ENCODE assay signal across 7 mouse cellular contexts in genomic region chr10:76512965-76513583, GRCm38 (mm10). TPM values are rescaled to one million over a fixed set of nuclear protein-coding genes. Genes with fewer than 3 reads are reported as not detected.
DNase-seq lines count a peak whose midpoint lies in the region; ATAC-seq and TF ChIP-seq lines count a peak whose summit lies in the region.

No protein-coding gene starts in this region.

- no peak overlapping the region for H3K4me2 ChIP-seq in forebrain, embryonic 13.5 days

- WGBS in forebrain, embryonic 13.5 days: 38% methylated on average over 5 of the region's 5 CpGs
- 63% methylated on average over 5 of the region's 5 CpGs for WGBS in small intestine, adult 2 months

- no peak overlapping the region for H3K4me3 ChIP-seq in forebrain, embryonic 13.5 days
- H3K4me3 ChIP-seq in small intestine, adult 2 months (ENCODE audit: low read depth, low read length): no peak overlapping the region

- peak; percentile 63 for DNase-seq in MEL-GATA-1-ER (ENCODE audit: extremely low read depth, low read depth)
- peak; percentile 83 for DNase-seq in brain, embryonic 14.5 days (ENCODE audit: low read depth)
- DNase-seq in heart, postnatal 4 days: peak; percentile 95
- DNase-seq in layer of hippocampus, adult 9-11 months: peak; percentile 27
- DNase-seq in lung, postnatal 36 days: peak; percentile 84

- TF ChIP-seq CTCF in brain, embryonic 14.5 days (IDR thresholded peaks at IDR 0.05; ENCODE audit: borderline replicate concordance, extremely low read depth, insufficient read depth, insufficient read length): peak; percentile 89
- peak; percentile 70; the same call in 1 of the 2 replicates for TF ChIP-seq CTCF in small intestine, adult 2 months (IDR thresholded peaks at IDR 0.05; ENCODE audit: extremely low read depth, insufficient read length, insufficient replicate concordance, low read depth, low read length)

- H3K36me3 ChIP-seq in forebrain, embryonic 13.5 days (ENCODE audit: poor library complexity, severe bottlenecking): peaks cover 92% of the 10 kb centered on the region
- H3K36me3 ChIP-seq in small intestine, adult 2 months (ENCODE audit: control insufficient read depth, insufficient read depth, low read length): peaks cover 24% of the 10 kb centered on the region

- no peak overlapping the region for H3K27ac ChIP-seq in forebrain, embryonic 13.5 days
- no peak overlapping the region for H3K27ac ChIP-seq in small intestine, adult 2 months (ENCODE audit: insufficient read depth, low read depth, low read length)

- H3K27me3 ChIP-seq in forebrain, embryonic 13.5 days: no peaks in the 10 kb centered on the region
- H3K27me3 ChIP-seq in small intestine, adult 2 months (ENCODE audit: control insufficient read depth, insufficient read depth, low read length): no peaks in the 10 kb centered on the region

- TF ChIP-seq POLR2A in brain, embryonic 14.5 days (IDR thresholded peaks at IDR 0.05; ENCODE audit: borderline replicate concordance, extremely low read depth, insufficient read depth, insufficient read length, poor library complexity, severe bottlenecking): no peak
- no peak for TF ChIP-seq POLR2A in small intestine, adult 2 months (IDR thresholded peaks at IDR 0.05; ENCODE audit: low read depth, low read length)

- H3K4me1 ChIP-seq in forebrain, embryonic 13.5 days: no peaks in the 10 kb centered on the region
- H3K4me1 ChIP-seq in small intestine, adult 2 months (ENCODE audit: control insufficient read depth, insufficient read depth, insufficient read length, low read length): no peaks in the 10 kb centered on the region

- no peak overlapping the region for H3K9ac ChIP-seq in forebrain, embryonic 13.5 days

- no peaks in the 10 kb centered on the region for H3K9me3 ChIP-seq in forebrain, embryonic 13.5 days (replicated peaks)

- peak; percentile 67; the same call in 1 of the 2 replicates for ATAC-seq in forebrain, embryonic 13.5 days

RNA-seq across cellular contexts. Expression of gene Lss, which starts 18.3 kb away (rescaled TPM):
- 51.4 and 57.8 TPM in 2 replicates for polyA plus RNA-seq in brain, embryonic 14.5 days (2012; rRNA removed)
- polyA plus RNA-seq in forebrain, embryonic 13.5 days (2015; fragmentation: Nextera tagmentation; extraction: Ambion mirVana): 48.4 and 51.6 TPM in 2 replicates
- 10 to 100 TPM; 16.8 to 17.2 TPM for total RNA-seq in heart, postnatal 4 days (2021)
- polyA plus RNA-seq in small intestine, adult 2 months (2012; rRNA removed): 9.6 and 16.0 TPM in 2 replicates

RNA-seq across cellular contexts. Expression of gene Ybey, which starts 44.2 kb away (rescaled TPM):
- polyA plus RNA-seq in brain, embryonic 14.5 days (2012; rRNA removed): 3.7 and 4.3 TPM in 2 replicates
- polyA plus RNA-seq in forebrain, embryonic 13.5 days (2015; fragmentation: Nextera tagmentation; extraction: Ambion mirVana): 7.8 and 7.9 TPM in 2 replicates
- total RNA-seq in heart, postnatal 4 days (2021): 1 to 10 TPM; 3.2 TPM
- 0.65 and 2.1 TPM in 2 replicates for polyA plus RNA-seq in small intestine, adult 2 months (2012; rRNA removed)

RNA-seq across cellular contexts. Expression of gene Mcm3ap, which starts 44.3 kb away (rescaled TPM):
- polyA plus RNA-seq in brain, embryonic 14.5 days (2012; rRNA removed): 59.7 and 61.8 TPM in 2 replicates
- polyA plus RNA-seq in forebrain, embryonic 13.5 days (2015; fragmentation: Nextera tagmentation; extraction: Ambion mirVana): 68.0 and 71.3 TPM in 2 replicates
- 10 to 100 TPM; 33.0 to 37.5 TPM for total RNA-seq in heart, postnatal 4 days (2021)
- polyA plus RNA-seq in small intestine, adult 2 months (2012; rRNA removed): 5.1 and 9.1 TPM in 2 replicates

RNA-seq across cellular contexts. Expression of gene Spatc1l, which starts 49.0 kb away (rescaled TPM):
- 0.36 and 0.39 TPM in 2 replicates for polyA plus RNA-seq in brain, embryonic 14.5 days (2012; rRNA removed)
- 0.22 TPM in 1 of 2 replicates, not detected in the other for polyA plus RNA-seq in forebrain, embryonic 13.5 days (2015; fragmentation: Nextera tagmentation; extraction: Ambion mirVana)
- total RNA-seq in heart, postnatal 4 days (2021): not detected
- polyA plus RNA-seq in small intestine, adult 2 months (2012; rRNA removed): 0.11 TPM in 1 of 2 replicates, not detected in the other

Comparison
In these comparisons a context has a peak if more than half of its experiments do, and no peak if none do; other contexts are left out.
1. DNase-seq: peak in every context shown above with its lines; median percentile 95 in heart, postnatal 4 days; 84 in lung, postnatal 36 days; 83 in brain, embryonic 14.5 days; 63 in MEL-GATA-1-ER; 27 in layer of hippocampus, adult 9-11 months.